Mouse (Mus musculus): Measurements from ENCODE around the gene Baiap3.

GRCm38 (mm10) chr17:25230700-25231099, 25.5 kb downstream of the Baiap3 start:
- TF ChIP-seq POLR2A (IDR thresholded peaks at IDR 0.05; ENCODE audit: borderline replicate concordance, extremely low read depth, low read depth, low read length) (no peak), CTCF (IDR thresholded peaks at IDR 0.05; ENCODE audit: insufficient read depth, low read length) (no peak)

Measured in lung, adult 2 months (tissue).